Mouse (Mus musculus) liver, embryonic 14.5 days (tissue): ENCODE results near the gene Birc5. TPM values are rescaled to one million over a fixed set of nuclear protein-coding genes. Genes with fewer than 3 reads are reported as not detected.

Experiments
- ATAC-seq: fragments of 200-750 bp; cut with Nextera tagmentation; 2 replicates; pipeline ENCODE4 v1.8.0; 2017; ENCODE audit warnings: moderate number of reproducible peaks, mild to moderate bottlenecking, moderate library complexity; ENCODE audit not compliant: insufficient read depth
- DNase-seq, 3 experiments: peaks; one replicate each; pipeline ENCODE4 v3.0.0-alpha.2; 2012 to 2013; ENCODE audit warnings: low read depth in 3 of 3, low spot score in 3 of 3
- H3K27ac ChIP-seq: fragments of 300-500 bp; sonication (generic); 2 replicates; pipeline ENCODE4 v1.5.1; 2014; ENCODE audit warnings: moderate library complexity, mild to moderate bottlenecking, control low read depth, inconsistent platforms
- H3K27me3 ChIP-seq: fragments of 300-500 bp; sonication (generic); 2 replicates; pipeline ENCODE4 v1.6.1; 2014; ENCODE audit warnings: mild to moderate bottlenecking, low read length, moderate library complexity; ENCODE audit not compliant: control insufficient read depth, insufficient read depth
- H3K36me3 ChIP-seq: fragments of 300-500 bp; sonication (generic); replicated peaks from 2 replicates; pipeline ENCODE4 v1.6.1; 2014; ENCODE audit warnings: low read depth; ENCODE audit not compliant: control insufficient read depth, insufficient read depth
- H3K4me1 ChIP-seq, 2 experiments: fragments of 200-500 bp in 1 of 2; fragments of 300-500 bp in 1 of 2; sonication (generic) in 1 of 2; replicated peaks; 2 replicates each; pipeline ENCODE4 v1.6.1; 2012 to 2014; ENCODE audit warnings: antibody characterized with exemption in 1 of 2, inconsistent platforms in 1 of 2, low read length in 1 of 2; ENCODE audit not compliant: control insufficient read depth in 2 of 2, insufficient read depth in 2 of 2
- H3K4me2 ChIP-seq: fragments of 300-500 bp; sonication (generic); 2 replicates; pipeline ENCODE4 v1.6.1; 2014; ENCODE audit warnings: low read depth, mild to moderate bottlenecking, control low read depth, moderate library complexity
- H3K4me3 ChIP-seq, 2 experiments: fragments of 200-500 bp in 1 of 2; fragments of 300-500 bp in 1 of 2; sonication (generic) in 1 of 2; 2 replicates each; pipeline ENCODE4 v1.5.1; 2012 to 2014; ENCODE audit warnings: low read depth in 2 of 2, low read length in 2 of 2, mild to moderate bottlenecking in 2 of 2, control low read depth in 1 of 2, inconsistent platforms in 1 of 2, moderate library complexity in 1 of 2; ENCODE audit not compliant: insufficient read depth in 1 of 2
- H3K9ac ChIP-seq: fragments of 300-500 bp; sonication (generic); replicated peaks from 2 replicates; pipeline ENCODE4 v1.6.1; 2014; ENCODE audit warnings: mild to moderate bottlenecking, control low read depth, moderate library complexity
- H3K9me3 ChIP-seq: fragments of 300-500 bp; sonication (generic); 2 replicates; pipeline ENCODE4 v1.6.1; 2016; ENCODE audit warnings: low read length, mixed read lengths; ENCODE audit not compliant: control insufficient read depth
- CTCF ChIP-seq: IDR thresholded peaks from 2 replicates; pipeline ENCODE4 v1.5.1; 2016; ENCODE audit warnings: antibody characterized with exemption, low read depth, control low read depth
- EP300 ChIP-seq: IDR thresholded peaks from 2 replicates; pipeline ENCODE4 v1.6.1; 2016; ENCODE audit warnings: antibody characterized with exemption, low read depth
- WGBS: fragments of 180-500 bp; shearing (Covaris S2); extraction: QIAGEN DNeasy Blood & Tissue Kit; methylation state at CpG from one replicate; pipeline ENCODE4 v1.1.7; 2014; ENCODE audit not compliant: insufficient replicate concordance; 5-methylcytosine and 5-hydroxymethylcytosine counted together
- polyA plus RNA-seq, 2 experiments: library from polyadenylated mRNA; depleted of rRNA in 1 of 2; stranded (reverse) in 1 of 2; unstranded in 1 of 2; fragments of >200 nt; fragmentation: Nextera tagmentation in 1 of 2; extraction: Ambion mirVana in 1 of 2; gene quantifications; 2 replicates each; pipeline versions ENCODE4 v1.2.1 to v1.2.3; 2012 to 2014

Gene Birc5
- polyA plus RNA-seq, 2 experiments: 181 to 373 TPM

DNA sequence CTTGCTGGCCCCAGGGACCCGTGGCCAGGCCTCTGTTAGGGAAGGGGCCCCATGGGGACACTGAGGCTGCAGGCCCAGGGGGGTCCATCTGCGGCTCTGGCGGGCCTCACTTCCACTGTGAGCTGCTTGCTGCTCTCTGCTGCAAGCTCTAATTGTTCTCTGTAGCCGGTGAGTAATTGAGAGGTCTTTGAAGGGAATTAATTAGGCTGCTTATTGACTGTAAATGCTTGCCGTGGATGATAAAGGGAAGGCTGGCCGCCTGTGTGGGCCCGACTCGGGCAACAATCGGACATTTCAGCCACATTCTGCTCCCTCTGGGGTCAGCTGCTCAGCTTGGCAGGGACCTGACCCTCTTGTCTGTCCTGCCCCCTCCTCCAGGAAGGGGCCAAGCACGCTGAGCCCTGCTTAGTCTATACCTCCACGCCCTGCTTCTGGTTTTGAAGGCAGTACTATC, 40.9 kb downstream of the Birc5 start:
- DNase-seq (no peak), ATAC-seq (no peak)
- 19% methylated on average over 11 of the region's 11 CpGs for WGBS
- TF ChIP-seq CTCF: no peak
- TF ChIP-seq EP300: no peak
- H3K36me3 ChIP-seq: no peaks in the 10 kb centered on the region
- peaks cover 0 to 3% of the 10 kb centered on the region in 2 experiments; a peak in 2 of 4 replicates for H3K4me1 ChIP-seq
- H3K27ac ChIP-seq: no peak overlapping the region
- H3K27me3 ChIP-seq: no peaks in the 10 kb centered on the region
- H3K9ac ChIP-seq: no peak overlapping the region
- H3K4me2 ChIP-seq: no peak overlapping the region
- no peaks in the 10 kb centered on the region for H3K9me3 ChIP-seq
- no peak overlapping the region for H3K4me3 ChIP-seq

DNA sequence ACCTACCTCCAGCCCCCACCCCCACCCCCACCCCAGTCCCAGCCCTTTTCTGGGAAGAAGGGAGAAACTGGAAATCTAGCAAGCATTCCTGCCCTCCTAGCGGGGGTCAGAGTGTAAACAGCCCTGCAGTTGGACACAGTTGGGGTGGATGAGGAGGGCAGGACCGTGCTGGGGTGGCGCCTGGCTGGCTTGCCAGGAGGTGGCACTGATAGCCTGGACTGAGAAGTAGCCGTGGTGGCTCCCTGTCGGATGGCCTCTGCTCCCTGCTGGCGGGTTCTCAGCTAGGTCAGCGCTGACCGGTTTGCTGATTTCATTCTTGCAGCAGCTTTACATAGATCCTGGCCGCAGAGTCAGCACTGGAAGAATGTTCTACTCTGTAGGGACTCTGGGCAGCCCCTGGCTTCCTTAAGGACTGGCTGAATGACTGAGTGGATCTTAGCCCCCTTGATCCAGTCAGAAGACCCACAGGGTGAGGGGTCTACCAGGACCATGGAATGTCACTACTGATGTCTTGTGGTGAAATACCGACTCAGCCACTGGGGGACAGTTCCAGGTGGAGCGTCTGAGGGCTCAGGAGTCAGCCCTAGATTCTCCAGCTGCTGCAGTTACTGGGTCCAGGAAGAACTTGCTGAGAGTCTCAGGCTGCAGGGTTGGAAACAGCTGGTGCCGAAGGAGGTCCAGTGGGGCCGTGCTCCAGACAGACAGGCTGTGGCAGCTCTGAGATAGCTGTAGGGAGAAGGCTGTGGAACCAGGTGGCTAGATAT, 41.6 kb downstream of the Birc5 start:
- DNase-seq (no peak), ATAC-seq (no peak)
- peak overlapping the region; percentile 19; the same call in 1 of the 2 replicates for H3K4me2 ChIP-seq

DNA sequence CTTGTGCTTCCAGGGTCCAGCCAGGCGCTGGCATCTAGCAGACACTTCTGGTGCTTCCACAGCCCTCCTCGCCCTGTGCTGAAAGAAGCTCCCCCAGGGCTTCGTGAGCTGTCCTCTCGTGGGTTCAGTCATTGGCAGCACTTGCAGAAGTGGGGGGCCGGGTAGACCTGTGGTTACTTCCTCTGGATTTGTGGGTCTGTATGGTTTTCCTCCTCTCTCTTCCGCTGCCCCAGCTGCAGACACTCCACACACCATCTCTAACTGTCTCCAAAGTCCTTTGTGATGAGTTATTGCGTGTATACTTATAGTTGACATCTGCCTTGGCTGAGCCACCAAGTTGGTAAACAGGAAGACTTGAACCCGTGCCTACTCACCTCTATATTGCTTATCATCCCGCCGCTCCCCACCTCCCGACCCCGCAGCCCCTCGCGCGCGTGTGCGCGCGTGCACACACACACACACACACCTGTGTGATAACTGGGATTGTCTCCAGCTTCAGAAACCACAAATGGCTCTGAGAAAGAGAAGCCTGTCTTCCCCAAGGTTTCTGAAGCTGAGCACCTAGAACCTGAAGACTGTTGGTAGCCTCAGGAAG, 42.6 kb downstream of the Birc5 start:
- no peak for DNase-seq
- WGBS: 73% methylated on average over 19 of the region's 19 CpGs
- Histone ChIP-seq H3K4me2 (no peak overlapping the region), H3K9ac (no peak overlapping the region), H3K36me3 (no peaks in the 10 kb centered on the region), H3K27ac (no peak overlapping the region), H3K27me3 (no peaks in the 10 kb centered on the region), H3K9me3 (no peaks in the 10 kb centered on the region), H3K4me1 (peaks cover 0 to under 1% of the 10 kb centered on the region in 2 experiments; a peak in 2 of 4 replicates), H3K4me3 (no peak overlapping the region)
- TF ChIP-seq EP300 (no peak), CTCF (no peak)
- ATAC-seq: no peak

More for the DNA sequence above, 41.6 kb downstream of the Birc5 start:
- Histone ChIP-seq H3K4me3 (no peak overlapping the region), H3K9me3 (no peaks in the 10 kb centered on the region), H3K27ac (no peak overlapping the region), H3K4me1 (peaks cover 0 to 3% of the 10 kb centered on the region in 2 experiments; a peak in 2 of 4 replicates), H3K36me3 (no peaks in the 10 kb centered on the region), H3K9ac (no peak overlapping the region), H3K27me3 (no peaks in the 10 kb centered on the region)
- peak; percentile 55 for TF ChIP-seq CTCF
- TF ChIP-seq EP300: no peak
- 40% methylated on average over 13 of the region's 13 CpGs for WGBS

DNA sequence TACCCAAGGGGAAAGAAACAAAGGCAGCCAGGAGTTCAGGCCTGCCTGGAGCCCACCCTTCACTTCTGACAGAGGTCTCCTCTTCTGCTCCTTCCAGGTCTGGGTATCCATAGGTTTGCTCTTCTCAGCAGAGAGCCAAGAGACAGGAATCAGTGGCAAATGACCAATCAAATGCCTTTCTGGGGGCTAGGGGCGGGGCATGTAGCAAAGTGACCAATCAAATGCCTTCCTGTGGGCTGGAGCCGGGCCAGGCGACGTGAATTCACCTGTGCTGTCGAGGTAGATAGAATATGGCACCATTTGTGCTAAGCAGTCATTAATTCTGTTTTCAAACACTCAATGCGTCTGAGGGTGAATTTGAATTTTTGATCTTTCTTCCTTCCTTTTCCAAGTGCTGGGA, 43.1 kb downstream of the Birc5 start:
- 48% methylated on average over 6 of the region's 6 CpGs for WGBS
- no peak overlapping the region for H3K4me2 ChIP-seq
- H3K9me3 ChIP-seq: no peaks in the 10 kb centered on the region
- H3K36me3 ChIP-seq: no peaks in the 10 kb centered on the region
- no peak overlapping the region for H3K27ac ChIP-seq
- TF ChIP-seq EP300 (no peak), CTCF (no peak)
- no peaks in the 10 kb centered on the region for H3K27me3 ChIP-seq
- DNase-seq (no peak), ATAC-seq (no peak)
- no peak overlapping the region for H3K9ac ChIP-seq
- no peaks in the 10 kb centered on the region for H3K4me1 ChIP-seq
- no peak overlapping the region for H3K4me3 ChIP-seq

DNA sequence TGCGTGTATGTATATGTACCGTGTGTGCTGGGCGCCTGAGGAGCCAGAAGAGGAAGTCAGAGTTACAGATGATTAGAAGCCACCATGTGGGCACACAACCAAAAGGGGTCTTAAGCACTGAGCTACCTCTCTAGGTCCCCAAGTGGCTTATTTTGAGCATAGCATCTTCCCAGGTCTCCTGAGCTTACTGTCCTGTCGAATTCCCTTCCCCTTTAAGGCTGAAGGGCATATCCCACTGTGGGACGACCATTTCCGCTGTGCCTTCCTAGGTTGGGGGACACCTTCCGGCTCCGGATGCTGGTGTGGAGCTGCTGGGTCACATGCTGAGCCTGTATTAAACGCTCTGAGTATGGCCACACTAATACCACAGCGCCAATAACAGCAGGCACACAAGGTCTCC, 45.6 kb downstream of the Birc5 start:
- Histone ChIP-seq H3K4me1 (no peaks in the 10 kb centered on the region), H3K27ac (no peak overlapping the region), H3K4me3 (no peak overlapping the region)

More for the DNA sequence above, 45.6 kb downstream of the Birc5 start:
- ATAC-seq (no peak), DNase-seq (no peak)
- no peak overlapping the region for H3K9ac ChIP-seq
- no peak for TF ChIP-seq EP300
- no peak for TF ChIP-seq CTCF
- no peaks in the 10 kb centered on the region for H3K27me3 ChIP-seq
- H3K9me3 ChIP-seq: no peaks in the 10 kb centered on the region
- 32% methylated on average over 10 of the region's 10 CpGs for WGBS
- no peak overlapping the region for H3K4me2 ChIP-seq
- H3K36me3 ChIP-seq: no peaks in the 10 kb centered on the region
